Mouse (Mus musculus) heart, postnatal 14 days (tissue): Measurements from ENCODE around the gene Krtap1-4. TPM values are rescaled to one million over a fixed set of nuclear protein-coding genes. Genes with fewer than 3 reads are reported as not detected.
A peak's percentile ranks its signal among the peaks of the same experiment; 100 is the strongest.
"Not testable (repeated sequence)": the region's sequence is repeated elsewhere in the genome, so short reads cannot be mapped to it uniquely, and the experiment has no call there.

ENCODE experiments used
- DNase-seq, 2 experiments: peaks; one replicate each; pipeline ENCODE4 v3.0.0; 2021 to 2022
- intact Hi-C: fragments of 180-260 bp; cut with DNase I; formaldehyde crosslinking; loops from one replicate; pipeline ENCODE4 v1.15.1; 2025
- long read RNA-seq, 2 experiments: library from polyadenylated mRNA; stranded (forward); transcript quantifications; one replicate each; pipeline ENCODE4 v2.0.0; 2021
- total RNA-seq, 2 experiments: library from RNA; stranded (reverse); gene quantifications; 2 replicates each; pipeline ENCODE4 v1.2.3; 2021

Krtap1-4 gene
- total RNA-seq, result not detected
- long read RNA-seq, experiment 1, result 0 reads
- long read RNA-seq, experiment 2, result 0 reads

GRCm38 (mm10) chr11:99583245-99583704 is at the start of gene Krtap1-4:
TSS of gene Krtap1-4 (minus strand) at chr11:99583654.
- no peak for DNase-seq
- intact Hi-C loops, result no loop called here

- no peak for DNase-seq
- intact Hi-C loops, result no loop called here
These were observed 47.4 kb upstream of the Krtap1-4 start for GRCm38 (mm10) chr11:99630890-99631289.

- DNase-seq, result no peak
- intact Hi-C loops, result no loop called here
These were observed 44.7 kb upstream of the Krtap1-4 start, which contains the start of gene Krtap4-1 for GRCm38 (mm10) chr11:99628138-99628537. TSS of gene Krtap4-1 (minus strand) at chr11:99628238.

- intact Hi-C loops, result no loop called here
- no peak for DNase-seq
These were observed 36.9 kb upstream of the Krtap1-4 start, which contains the start of gene Gm11562 for GRCm38 (mm10) chr11:99620335-99620734. TSS of gene Gm11562 (minus strand) at chr11:99620435.

GRCm38 (mm10) chr11:99614796-99615363 is 31.4 kb upstream of the Krtap1-4 start, which contains the start of gene Krtap2-4:
TSS of gene Krtap2-4 (minus strand) at chr11:99614846.
- intact Hi-C loops, result no loop called here
- no peak for DNase-seq

GRCm38 (mm10) chr11:99610089-99610488 is 26.6 kb upstream of the Krtap1-4 start, which contains the start of gene Gm11937:
TSS of gene Gm11937 (minus strand) at chr11:99610189.
- intact Hi-C loops, DNase-seq: not testable (repeated sequence)

GRCm38 (mm10) chr11:99609126-99609525 is 25.7 kb upstream of the Krtap1-4 start:
- no peak for DNase-seq
- intact Hi-C loops, result no loop called here

GRCm38 (mm10) chr11:99603208-99603607 is 19.8 kb upstream of the Krtap1-4 start, which contains the start of gene Gm11938:
TSS of gene Gm11938 (minus strand) at chr11:99603308.
- intact Hi-C loops, DNase-seq: not testable (repeated sequence)

GRCm38 (mm10) chr11:99597742-99598141 is 14.3 kb upstream of the Krtap1-4 start, which contains the start of gene Krtap9-3:
TSS of gene Krtap9-3 (minus strand) at chr11:99598105.
- DNase-seq, intact Hi-C loops: not testable (repeated sequence)

GRCm38 (mm10) chr11:99590981-99591380 is 7.5 kb upstream of the Krtap1-4 start, which contains the start of gene Krtap1-3:
TSS of gene Krtap1-3 (minus strand) at chr11:99591339.
- no peak for DNase-seq
- intact Hi-C loops, result no loop called here

GRCm38 (mm10) chr11:99585096-99585495 is 1.6 kb upstream of the Krtap1-4 start:
- DNase-seq, result no peak
- intact Hi-C loops, result no loop called here

- DNase-seq, result no peak
- intact Hi-C loops, result no loop called here
These were observed 1.9 kb downstream of the Krtap1-4 start for GRCm38 (mm10) chr11:99581564-99581963.

GRCm38 (mm10) chr11:99581051-99581450 is 2.4 kb downstream of the Krtap1-4 start:
- DNase-seq, result no peak
- intact Hi-C loops, result no loop called here

GRCm38 (mm10) chr11:99580636-99581035 is 2.8 kb downstream of the Krtap1-4 start, which contains the start of gene Krtap1-5:
TSS of gene Krtap1-5 (minus strand) at chr11:99581016.
- intact Hi-C loops, result no loop called here
- no peak for DNase-seq

GRCm38 (mm10) chr11:99574106-99574505 is 9.3 kb downstream of the Krtap1-4 start:
- DNase-seq, result peak; percentile 58 to 78
- intact Hi-C loops, result loop anchor here (2.0 to 5.0 kb wide), 2 partner anchors 112 to 195 kb away; no protein-coding TSS in a partner anchor

- DNase-seq, result no peak
- intact Hi-C loops, result loop anchor here (5.0 kb wide), 1 partner anchor 111 kb away; no protein-coding TSS in a partner anchor
These were observed 10.3 kb downstream of the Krtap1-4 start for GRCm38 (mm10) chr11:99573164-99573563.

GRCm38 (mm10) chr11:99566530-99566929 is 16.9 kb downstream of the Krtap1-4 start, which contains the start of gene Krtap3-1:
TSS of gene Krtap3-1 (minus strand) at chr11:99566630.
- no peak for DNase-seq
- intact Hi-C loops, result no loop called here

GRCm38 (mm10) chr11:99562580-99562979 is 20.9 kb downstream of the Krtap1-4 start:
- intact Hi-C loops, result no loop called here
- no peak for DNase-seq

GRCm38 (mm10) chr11:99559366-99559765 is 24.1 kb downstream of the Krtap1-4 start, which contains the start of gene Gm11939:
TSS of gene Gm11939 (minus strand) at chr11:99559466.
- intact Hi-C loops, result no loop called here
- no peak for DNase-seq

GRCm38 (mm10) chr11:99557976-99558745 is 25.3 kb downstream of the Krtap1-4 start:
- intact Hi-C loops, result no loop called here
- no peak for DNase-seq

GRCm38 (mm10) chr11:99556753-99557152 is 26.7 kb downstream of the Krtap1-4 start, which contains the start of gene Krtap3-2:
TSS of gene Krtap3-2 (minus strand) at chr11:99556853.
- intact Hi-C loops, result no loop called here

More at GRCm38 (mm10) chr11:99556753-99557152, 26.7 kb downstream of the Krtap1-4 start, which contains the start of gene Krtap3-2:
- no peak for DNase-seq
